Mouse (Mus musculus) embryonic facial prominence, embryonic 11.5 days (tissue): ENCODE measurements at regions not wholly inside any gene's neighbourhood (a gene's known extent, or its start where the extent isn't known, plus 50 kb on each side); places are given as distances from the start of the nearest gene placed in this dataset.
A peak's percentile ranks its signal among the peaks of the same experiment; 100 is the strongest.

ENCODE experiments used
- ATAC-seq: fragments of 200-750 bp; cut with Nextera tagmentation; replicated peaks from 2 replicates; pipeline ENCODE4 v1.8.0; 2017; ENCODE audit warnings: low read depth; ENCODE audit not compliant: insufficient number of reproducible peaks, low FRiP score, low TSS enrichment
- DNase-seq: peaks from one replicate; pipeline ENCODE4 v3.0.0-alpha.2; 2015; ENCODE audit warnings: low spot score
- H3K27ac ChIP-seq: fragments of 300-500 bp; sonication (generic); replicated peaks from 2 replicates; pipeline ENCODE4 v1.5.1; 2014; ENCODE audit warnings: mild to moderate bottlenecking, low read depth, low read length, control low read depth
- H3K27me3 ChIP-seq: fragments of 300-500 bp; sonication (generic); 2 replicates; pipeline ENCODE4 v1.6.1; 2014; ENCODE audit warnings: mild to moderate bottlenecking, low read length, moderate library complexity, mixed read lengths; ENCODE audit not compliant: control insufficient read depth, insufficient read depth
- H3K36me3 ChIP-seq: fragments of 300-500 bp; sonication (generic); replicated peaks from 2 replicates; pipeline ENCODE4 v1.6.1; 2014; ENCODE audit warnings: low read depth, mild to moderate bottlenecking, low read length, moderate library complexity, mixed read lengths; ENCODE audit not compliant: control insufficient read depth, insufficient read depth
- H3K4me1 ChIP-seq: fragments of 300-500 bp; sonication (generic); 2 replicates; pipeline ENCODE4 v1.6.1; 2014; ENCODE audit warnings: low read length, mixed read lengths; ENCODE audit not compliant: control insufficient read depth, insufficient read depth
- H3K4me2 ChIP-seq: fragments of 300-500 bp; sonication (generic); 2 replicates; pipeline ENCODE4 v1.6.1; 2014; ENCODE audit warnings: low read depth, mild to moderate bottlenecking, control low read depth, low read length, moderate library complexity
- H3K4me3 ChIP-seq: fragments of 300-500 bp; sonication (generic); 2 replicates; pipeline ENCODE4 v1.5.1; 2014; ENCODE audit warnings: low read depth, low read length, control low read depth
- H3K9ac ChIP-seq: fragments of 300-500 bp; sonication (generic); replicated peaks from 2 replicates; pipeline ENCODE4 v1.6.1; 2014; ENCODE audit warnings: mild to moderate bottlenecking, control low read depth, low read length
- H3K9me3 ChIP-seq: fragments of 300-500 bp; sonication (generic); replicated peaks from 2 replicates; pipeline ENCODE4 v1.6.1; 2016; ENCODE audit warnings: mild to moderate bottlenecking, low read length, inconsistent platforms, mixed read lengths; ENCODE audit not compliant: control insufficient read depth
- WGBS: fragments of 180-500 bp; shearing (Covaris S2); extraction: QIAGEN DNeasy Blood & Tissue Kit; methylation state at CpG from one replicate; pipeline ENCODE4 v1.1.7; 2014; 5-methylcytosine and 5-hydroxymethylcytosine counted together

DNA sequence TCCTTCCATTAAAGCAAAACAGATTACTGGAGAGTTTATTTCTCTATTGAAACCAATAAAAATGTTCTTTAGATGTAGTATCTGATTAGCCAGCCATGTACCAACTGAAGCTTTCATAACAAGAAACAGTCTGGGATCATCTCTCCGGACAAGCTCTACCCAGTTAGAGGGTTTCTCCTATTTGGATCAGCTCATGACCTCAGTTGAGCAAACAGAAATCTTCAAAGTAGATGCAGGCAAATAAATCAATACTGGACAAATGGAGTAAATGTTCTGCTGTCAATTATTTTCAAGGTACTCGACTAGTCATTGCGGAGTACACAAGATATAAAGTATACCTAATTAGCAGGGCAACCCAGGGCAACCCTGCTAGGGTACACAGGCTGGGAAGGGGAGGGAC lies 67.4 kb downstream of the Avpr1a start:
- Histone ChIP-seq H3K9me3 (no peaks in the 10 kb centered on the region), H3K4me2 (no peak overlapping the region), H3K4me1 (no peaks in the 10 kb centered on the region), H3K9ac (no peak overlapping the region), H3K27me3 (no peaks in the 10 kb centered on the region), H3K4me3 (no peak overlapping the region), H3K27ac (no peak overlapping the region), H3K36me3 (no peaks in the 10 kb centered on the region)
- no peak for DNase-seq
- 85% methylated on average over 3 of the region's 3 CpGs for WGBS
- ATAC-seq = no peak

DNA sequence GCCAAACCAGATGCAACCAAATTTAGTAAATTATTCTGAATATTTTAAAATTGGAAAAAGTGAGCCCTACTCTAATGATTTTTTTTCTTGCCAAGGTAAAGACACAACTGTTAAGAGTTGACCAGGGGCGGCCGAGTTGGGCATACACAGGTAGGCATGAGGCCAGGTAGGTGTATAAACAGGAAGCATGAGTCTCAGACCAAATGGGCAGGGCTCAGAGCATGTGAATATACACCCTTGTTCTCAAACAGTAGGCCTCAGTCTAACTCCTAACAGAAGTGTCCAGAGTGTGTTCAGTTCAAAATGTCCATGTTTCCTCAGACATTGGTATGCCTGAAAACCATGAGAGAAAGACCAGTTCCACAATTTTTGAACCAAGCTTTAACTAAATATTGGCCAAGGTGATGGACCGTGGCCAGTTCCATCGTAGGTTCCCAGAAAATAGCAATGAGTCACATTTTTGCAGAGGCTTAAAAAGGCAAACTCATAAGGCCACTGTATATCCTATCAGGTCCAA lies 71.0 kb downstream of the Avpr1a start:
- H3K9ac ChIP-seq = no peak overlapping the region
- 94% methylated on average over 4 of the region's 4 CpGs for WGBS
- no peaks in the 10 kb centered on the region for H3K36me3 ChIP-seq
- no peaks in the 10 kb centered on the region for H3K4me1 ChIP-seq
- ATAC-seq (no peak), DNase-seq (no peak)
- H3K4me3 ChIP-seq = no peak overlapping the region
- no peak overlapping the region for H3K4me2 ChIP-seq
- no peak overlapping the region for H3K27ac ChIP-seq
- no peaks in the 10 kb centered on the region for H3K27me3 ChIP-seq
- H3K9me3 ChIP-seq = no peaks in the 10 kb centered on the region

- WGBS = 83% methylated on average over 7 of the region's 7 CpGs
- H3K9me3 ChIP-seq = no peaks in the 10 kb centered on the region
- H3K4me2 ChIP-seq = no peak overlapping the region
- H3K27ac ChIP-seq = no peak overlapping the region
- H3K4me1 ChIP-seq = no peaks in the 10 kb centered on the region
- no peak for ATAC-seq
- H3K9ac ChIP-seq = no peak overlapping the region
- no peaks in the 10 kb centered on the region for H3K27me3 ChIP-seq
- no peaks in the 10 kb centered on the region for H3K36me3 ChIP-seq
- DNase-seq = no peak
- no peak overlapping the region for H3K4me3 ChIP-seq
These were observed 71.7 kb downstream of the Avpr1a start for GRCm38 (mm10) chr10:122519981-122520380.

DNA sequence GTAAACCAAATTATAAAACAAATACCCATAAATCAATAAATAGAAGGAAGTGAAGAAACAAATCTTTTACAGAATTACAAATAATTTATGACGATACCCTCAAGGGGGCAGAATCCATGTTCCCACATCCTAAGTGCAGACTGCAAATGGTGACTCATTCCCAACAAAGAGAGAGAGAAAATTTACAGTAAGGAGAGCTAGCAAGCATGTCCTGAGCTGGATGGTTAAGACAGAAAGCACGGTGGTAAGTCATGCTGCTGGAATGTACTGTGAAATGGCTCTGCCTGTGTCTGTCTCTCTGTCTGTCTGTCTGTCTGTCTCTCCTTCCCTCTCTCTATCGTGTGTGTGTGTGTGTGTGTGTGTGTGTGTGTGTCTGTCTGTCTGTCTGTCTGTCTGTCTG lies 74.3 kb downstream of the Avpr1a start:
- H3K27ac ChIP-seq = no peak overlapping the region
- H3K27me3 ChIP-seq = no peaks in the 10 kb centered on the region
- WGBS = 75% methylated on average over 3 of the region's 3 CpGs
- H3K36me3 ChIP-seq = no peaks in the 10 kb centered on the region
- no peaks in the 10 kb centered on the region for H3K4me1 ChIP-seq
- H3K4me2 ChIP-seq = no peak overlapping the region
- H3K4me3 ChIP-seq = no peak overlapping the region
- no peak overlapping the region for H3K9ac ChIP-seq
- no peak for ATAC-seq
- H3K9me3 ChIP-seq = no peaks in the 10 kb centered on the region
- no peak for DNase-seq

GRCm38 (mm10) chr10:122525360-122525759 lies 77.1 kb downstream of the Avpr1a start:
- Histone ChIP-seq H3K36me3 (no peaks in the 10 kb centered on the region), H3K27me3 (no peaks in the 10 kb centered on the region), H3K9me3 (no peaks in the 10 kb centered on the region), H3K4me3 (no peak overlapping the region), H3K4me1 (no peaks in the 10 kb centered on the region), H3K9ac (no peak overlapping the region), H3K4me2 (no peak overlapping the region), H3K27ac (no peak overlapping the region)
- 73% methylated on average over 7 of the region's 7 CpGs for WGBS
- no peak for DNase-seq
- ATAC-seq = no peak

DNA sequence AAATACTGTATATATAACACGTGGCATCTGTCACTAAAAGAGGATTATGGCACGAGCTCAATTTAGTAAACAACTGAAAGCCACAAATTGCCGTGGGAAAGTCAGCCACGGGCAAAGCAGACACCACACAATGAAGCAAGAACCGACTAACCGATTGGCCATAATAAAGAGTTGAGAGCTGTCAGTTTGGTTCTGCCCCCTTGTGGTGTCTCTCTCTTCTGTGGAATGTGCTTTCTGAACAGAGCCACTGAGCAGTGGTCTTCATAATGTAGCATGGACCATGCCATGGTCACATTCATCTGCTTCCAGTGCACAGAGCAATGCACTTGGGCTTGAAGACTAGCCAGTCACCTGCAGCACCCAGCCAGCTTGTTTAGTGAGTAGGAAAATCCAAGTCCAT lies 77.5 kb downstream of the Avpr1a start:
- H3K4me1 ChIP-seq = no peaks in the 10 kb centered on the region
- no peak for DNase-seq
- 85% methylated on average over 6 of the region's 6 CpGs for WGBS
- no peak overlapping the region for H3K9ac ChIP-seq
- H3K4me3 ChIP-seq = no peak overlapping the region
- no peak for ATAC-seq
- H3K36me3 ChIP-seq = no peaks in the 10 kb centered on the region
- H3K27me3 ChIP-seq = no peaks in the 10 kb centered on the region
- H3K27ac ChIP-seq = no peak overlapping the region
- no peaks in the 10 kb centered on the region for H3K9me3 ChIP-seq
- H3K4me2 ChIP-seq = no peak overlapping the region

DNA sequence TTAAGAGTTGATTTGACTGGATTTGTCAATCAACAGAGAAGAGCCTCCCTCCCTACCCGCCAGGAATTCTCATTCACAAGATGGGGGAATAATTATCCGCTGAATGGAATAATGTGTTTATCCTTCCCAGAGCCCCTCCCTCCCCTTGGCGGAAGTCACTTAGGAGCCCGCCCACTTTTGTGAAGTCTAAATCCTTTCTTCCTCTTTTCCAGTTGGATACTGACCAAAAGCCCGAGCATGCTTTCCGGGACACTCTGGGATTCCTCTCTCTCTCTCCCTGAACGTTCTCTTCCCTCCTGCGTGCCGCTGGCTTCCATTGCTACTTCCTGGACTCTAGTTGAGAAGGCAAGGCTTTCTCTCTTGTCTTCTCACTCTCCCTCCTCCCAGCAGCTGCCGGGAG lies 79.9 kb downstream of the Avpr1a start:
- Histone ChIP-seq H3K36me3 (no peaks in the 10 kb centered on the region), H3K9me3 (no peaks in the 10 kb centered on the region), H3K9ac (no peak overlapping the region), H3K27ac (no peak overlapping the region), H3K27me3 (no peaks in the 10 kb centered on the region), H3K4me2 (no peak overlapping the region), H3K4me3 (no peak overlapping the region), H3K4me1 (no peaks in the 10 kb centered on the region)
- ATAC-seq (no peak), DNase-seq (no peak)
- WGBS = 80% methylated on average over 10 of the region's 10 CpGs

DNA sequence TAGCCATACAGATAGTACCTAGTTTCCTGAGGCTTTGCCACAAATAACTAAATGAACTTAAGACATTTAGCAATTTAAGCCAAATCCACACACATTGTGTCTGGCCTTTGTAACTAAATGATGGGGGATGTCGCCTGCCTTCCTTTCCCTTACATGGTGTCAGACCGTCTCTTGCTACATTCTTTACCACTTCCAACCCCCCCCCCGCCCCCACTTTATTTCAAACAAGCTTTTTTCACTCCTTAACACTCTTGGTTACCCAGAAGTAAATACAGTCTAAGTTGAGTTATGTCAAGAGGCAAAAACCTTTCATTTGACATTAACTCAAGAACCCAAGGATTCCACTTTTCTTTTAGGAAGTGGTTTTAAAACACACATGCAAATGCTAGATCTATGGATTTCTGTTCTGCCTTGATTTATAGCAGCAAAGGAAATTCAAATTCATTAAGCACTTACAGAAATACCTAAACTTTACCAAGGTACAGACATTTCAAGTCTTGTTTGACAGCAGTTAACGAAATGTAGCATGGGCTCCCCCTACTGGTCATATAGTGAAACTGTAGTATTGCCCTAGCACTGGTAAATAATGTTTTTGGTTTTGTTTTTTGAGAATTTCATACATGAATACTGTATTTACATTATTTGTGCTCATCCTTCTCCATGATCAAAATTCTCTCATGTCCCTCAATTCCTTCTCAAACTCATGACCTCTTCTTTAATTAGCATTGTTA lies 80.8 kb downstream of the Avpr1a start:
- H3K27ac ChIP-seq = no peak overlapping the region
- DNase-seq (peak; percentile 82), ATAC-seq (no peak; the same call in 1 of the 2 replicates)
- H3K36me3 ChIP-seq = no peaks in the 10 kb centered on the region
- H3K27me3 ChIP-seq = no peaks in the 10 kb centered on the region
- no peak overlapping the region for H3K4me2 ChIP-seq
- H3K9ac ChIP-seq = no peak overlapping the region
- H3K4me3 ChIP-seq = no peak overlapping the region
- no peaks in the 10 kb centered on the region for H3K9me3 ChIP-seq
- WGBS = 48% methylated on average over 4 of the region's 4 CpGs
- H3K4me1 ChIP-seq = no peaks in the 10 kb centered on the region
